Mouse (Mus musculus): ENCODE measurements around the gene Impg2.

Gene Impg2

DNA sequence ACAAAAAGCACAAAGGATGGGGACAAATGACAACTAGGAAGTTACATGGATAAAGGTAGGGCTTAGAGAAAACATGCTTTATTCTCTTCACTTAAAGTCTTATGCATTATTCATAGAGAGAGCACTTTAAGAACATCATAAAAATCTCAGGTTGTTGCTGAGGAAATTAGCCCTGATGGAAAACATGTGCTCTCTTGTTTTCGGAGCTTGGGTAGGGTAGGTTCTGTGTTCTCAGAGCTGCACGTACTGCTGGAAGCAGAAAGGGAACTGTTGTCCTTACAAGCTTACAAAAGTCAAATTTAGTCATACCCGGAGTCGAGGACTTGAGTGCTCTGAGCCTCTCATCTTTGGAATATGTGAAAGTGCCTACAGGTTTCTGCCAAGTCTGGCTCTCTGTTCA is 98.9 kb downstream of the Impg2 start:
- DNase-seq (ENCODE audit: low read depth, low spot score): no peak

DNA sequence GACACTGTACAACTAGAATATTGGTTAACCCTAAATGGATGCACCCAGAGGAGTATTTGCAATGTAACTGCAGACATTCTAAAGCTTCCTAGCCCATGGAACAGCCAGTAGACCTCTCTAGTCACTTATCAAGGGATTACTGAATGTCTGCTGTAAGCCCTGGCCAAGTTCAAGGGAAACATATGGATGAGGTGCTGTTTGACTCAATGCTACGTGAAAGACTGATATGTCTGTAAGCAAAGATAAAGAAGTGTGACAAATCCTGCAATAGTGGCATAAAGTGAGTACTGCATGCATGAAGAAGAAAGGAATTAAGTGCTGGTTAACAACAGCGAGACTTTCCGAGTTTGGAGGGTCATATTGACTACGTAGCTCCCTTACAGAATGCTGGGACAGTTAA is 100.1 kb downstream of the Impg2 start:
- no peak for DNase-seq (ENCODE audit: low read depth, low spot score)

DNA sequence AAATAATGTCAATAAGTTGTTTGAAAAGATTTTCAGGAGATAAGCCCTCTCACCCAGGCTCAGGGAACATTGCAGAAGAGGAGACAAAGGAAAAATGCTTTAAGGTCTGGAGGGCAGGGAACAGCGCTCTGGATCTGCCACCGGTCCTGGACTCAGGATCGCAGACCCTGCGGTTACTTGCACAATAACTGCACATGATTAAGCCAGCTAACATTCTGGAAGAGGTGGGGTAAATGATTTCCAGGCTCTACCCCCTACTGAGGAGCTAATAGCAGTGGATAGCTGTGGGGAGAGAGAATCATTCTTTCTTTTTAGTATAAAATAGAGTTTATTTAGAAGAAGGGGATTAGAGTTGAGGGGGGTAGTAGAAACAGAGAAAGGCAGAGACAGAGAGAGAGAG is 103.5 kb downstream of the Impg2 start:
- DNase-seq (ENCODE audit: low read depth, low spot score): no peak

DNA sequence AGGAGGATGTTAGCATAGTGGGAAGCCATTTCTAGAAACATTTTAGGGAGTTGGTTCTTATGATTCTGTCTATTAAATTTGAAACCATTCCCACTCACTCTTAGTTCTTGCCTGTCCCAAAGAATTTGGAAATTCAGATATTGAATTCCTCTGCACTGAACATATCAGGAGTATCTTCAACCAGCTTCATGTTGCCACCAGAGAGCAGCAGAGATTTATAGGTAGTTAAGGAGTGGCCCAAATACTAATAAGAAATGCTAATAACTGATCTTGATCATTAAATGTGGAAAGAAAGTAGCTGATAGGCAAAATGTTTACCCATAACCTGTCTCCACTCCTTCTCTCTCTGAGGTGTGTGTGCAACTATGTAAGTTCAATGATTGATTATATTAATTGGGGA is 107.2 kb downstream of the Impg2 start:
- DNase-seq (ENCODE audit: low read depth, low spot score): no peak

Measured in retina, postnatal 7 days (tissue).